Mouse (Mus musculus): ENCODE data around the gene Clcnka. TPM values are rescaled to one million over a fixed set of nuclear protein-coding genes. Genes with fewer than 3 reads are reported as not detected.

Clcnka gene
- polyA plus RNA-seq, 1 experiment from 2014 or later, result 0.12 TPM

- in situ Hi-C loops (cut with MboI; ENCODE audit: low pct_unique_long_range_greater_than_20kb), result loop anchor here (5.0 to 10.0 kb wide), 3 partner anchors 33 to 163 kb away; partner anchors contain the start of gene Srarp
- POLR2A ChIA-PET, result interaction anchor here (1.0 to 2.9 kb wide), 3 partner anchors 21 to 61 kb away, joined by 3 to 16 read pairs (median 3); no protein-coding TSS in a partner anchor
- no peak for DNase-seq (ENCODE audit: low read depth, low spot score)
- no peaks in the 10 kb centered on the region for H3K27me3 ChIP-seq
- CTCF ChIA-PET, result interaction anchor here (0.8 to 5.7 kb wide), 14 partner anchors 9 to 187 kb away, joined by 3 to 134 read pairs (median 3); partner anchors contain the start of genes Hspb7 and Zbtb17
- TF ChIP-seq CTCF (IDR thresholded peaks at IDR 0.05), result no peak
- peak; percentile 6 for ATAC-seq
Observed at GRCm38 (mm10) chr4:141404518-141405313, 6.2 kb upstream of the Clcnka start.

GRCm38 (mm10) chr4:141400171-141400570, 1.6 kb upstream of the Clcnka start:
- no peaks in the 10 kb centered on the region for H3K27me3 ChIP-seq
- ATAC-seq, result no peak
- no peak for DNase-seq (ENCODE audit: low read depth, low spot score)
- POLR2A ChIA-PET, result no interaction called here
- in situ Hi-C loops (cut with MboI; ENCODE audit: low pct_unique_long_range_greater_than_20kb), result loop anchor here (5.0 to 10.0 kb wide), 2 partner anchors 37 to 75 kb away; partner anchors contain the start of gene Srarp
- CTCF ChIA-PET, result interaction anchor here (4.2 kb wide), 1 partner anchor 12 kb away, joined by 16 read pairs; no protein-coding TSS in a partner anchor
- no peak for TF ChIP-seq CTCF (IDR thresholded peaks at IDR 0.05)

GRCm38 (mm10) chr4:141397861-141398260, 663 bp downstream of the Clcnka start:
- ChIA-PET CTCF (interaction anchor here (4.2 kb wide), 1 partner anchor 10 kb away, joined by 16 read pairs; no protein-coding TSS in a partner anchor), POLR2A (no interaction called here)
- in situ Hi-C loops (cut with MboI; ENCODE audit: low pct_unique_long_range_greater_than_20kb), result no loop called here
- TF ChIP-seq CTCF (IDR thresholded peaks at IDR 0.05), result no peak
- ATAC-seq (no peak), DNase-seq (ENCODE audit: low read depth, low spot score) (no peak)
- no peaks in the 10 kb centered on the region for H3K27me3 ChIP-seq

GRCm38 (mm10) chr4:141394751-141395150, 3.8 kb downstream of the Clcnka start:
- TF ChIP-seq CTCF (IDR thresholded peaks at IDR 0.05), result no peak
- POLR2A ChIA-PET, result no interaction called here
- CTCF ChIA-PET, result no interaction called here
- ATAC-seq, result no peak
- no peaks in the 10 kb centered on the region for H3K27me3 ChIP-seq
- DNase-seq (ENCODE audit: low read depth, low spot score), result no peak
- in situ Hi-C loops (cut with MboI; ENCODE audit: low pct_unique_long_range_greater_than_20kb), result no loop called here

GRCm38 (mm10) chr4:141391293-141391692, 7.2 kb downstream of the Clcnka start:
- DNase-seq (ENCODE audit: low read depth, low spot score), result no peak
- ChIA-PET CTCF (no interaction called here), POLR2A (no interaction called here)
- no peak for TF ChIP-seq CTCF (IDR thresholded peaks at IDR 0.05)
- H3K27me3 ChIP-seq, result no peaks in the 10 kb centered on the region
- in situ Hi-C loops (cut with MboI; ENCODE audit: low pct_unique_long_range_greater_than_20kb), result no loop called here
- no peak for ATAC-seq

GRCm38 (mm10) chr4:141389366-141390150, 9.0 kb downstream of the Clcnka start:
- DNase-seq (ENCODE audit: low read depth, low spot score), result no peak
- TF ChIP-seq CTCF (IDR thresholded peaks at IDR 0.05), result no peak
- ChIA-PET CTCF (interaction anchor here (0.7 to 2.9 kb wide), 2 partner anchors 9 to 15 kb away, joined by 3 to 16 read pairs; partner anchors contain the start of gene Clcnka), POLR2A (no interaction called here)
- in situ Hi-C loops (cut with MboI; ENCODE audit: low pct_unique_long_range_greater_than_20kb), result no loop called here
- H3K27me3 ChIP-seq, result no peaks in the 10 kb centered on the region
- no peak for ATAC-seq

- ChIA-PET CTCF (interaction anchor here (0.7 to 2.9 kb wide), 10 partner anchors 10 to 186 kb away, joined by 3 to 16 read pairs (median 4); partner anchors contain the start of gene Clcnka), POLR2A (interaction anchor here (0.7 to 0.8 kb wide), 2 partner anchors 381 to 512 kb away, joined by 3 to 5 read pairs; no protein-coding TSS in a partner anchor)
- ATAC-seq, result no peak
- DNase-seq (ENCODE audit: low read depth, low spot score), result no peak
- no peaks in the 10 kb centered on the region for H3K27me3 ChIP-seq
- no peak for TF ChIP-seq CTCF (IDR thresholded peaks at IDR 0.05)
- in situ Hi-C loops (cut with MboI; ENCODE audit: low pct_unique_long_range_greater_than_20kb), result no loop called here
Observed at GRCm38 (mm10) chr4:141387933-141388332, 10.6 kb downstream of the Clcnka start.

- peak; percentile 86 for TF ChIP-seq CTCF (IDR thresholded peaks at IDR 0.05)
- in situ Hi-C loops (cut with MboI; ENCODE audit: low pct_unique_long_range_greater_than_20kb), result no loop called here
- no peaks in the 10 kb centered on the region for H3K27me3 ChIP-seq
- ATAC-seq, result no peak
- ChIA-PET POLR2A (no interaction called here), CTCF (interaction anchor here (0.7 to 2.9 kb wide), 10 partner anchors 11 to 186 kb away, joined by 3 to 16 read pairs (median 4); partner anchors contain the start of gene Clcnka)
- no peak for DNase-seq (ENCODE audit: low read depth, low spot score)
Observed at GRCm38 (mm10) chr4:141387093-141387784, 11.3 kb downstream of the Clcnka start.

GRCm38 (mm10) chr4:141386150-141386549, 12.4 kb downstream of the Clcnka start:
- in situ Hi-C loops (cut with MboI; ENCODE audit: low pct_unique_long_range_greater_than_20kb), result no loop called here
- CTCF ChIA-PET, result interaction anchor here (1.2 kb wide), 1 partner anchor 113 kb away, joined by 3 read pairs; no protein-coding TSS in a partner anchor
- DNase-seq (ENCODE audit: low read depth, low spot score), result no peak
- TF ChIP-seq CTCF (IDR thresholded peaks at IDR 0.05), result no peak
- no peaks in the 10 kb centered on the region for H3K27me3 ChIP-seq
- POLR2A ChIA-PET, result no interaction called here
- no peak for ATAC-seq

- no peak for DNase-seq (ENCODE audit: low read depth, low spot score)
- ChIA-PET POLR2A (interaction anchor here (0.6 kb wide), 1 partner anchor 406 kb away, joined by 3 read pairs; no protein-coding TSS in a partner anchor), CTCF (interaction anchor here (1.5 kb wide), 1 partner anchor 19 kb away, joined by 4 read pairs; no protein-coding TSS in a partner anchor)
- ATAC-seq, result no peak
- in situ Hi-C loops (cut with MboI; ENCODE audit: low pct_unique_long_range_greater_than_20kb), result no loop called here
- TF ChIP-seq CTCF (IDR thresholded peaks at IDR 0.05), result no peak
- no peaks in the 10 kb centered on the region for H3K27me3 ChIP-seq
Observed at GRCm38 (mm10) chr4:141385275-141385674, 13.2 kb downstream of the Clcnka start.
